Mouse (Mus musculus) embryonic stem cell, embryonic (primary cell): ENCODE measurements at regions not wholly inside any gene's neighbourhood (a gene's known extent, or its start where the extent isn't known, plus 50 kb on each side); places are given as distances from the start of the nearest gene placed in this dataset.
"Not testable (repeated sequence)": the region's sequence is repeated elsewhere in the genome, so short reads cannot be mapped to it uniquely, and the experiment has no call there.

Experiments
- CTCF ChIA-PET, 4 experiments: fragments of 300-600 bp in 2 of 4; fragments of 350-600 bp in 2 of 4; sonication (Branson Sonifier 250); formaldehyde crosslinking; loops; one replicate each; lab custom pipeline; 2022; ENCODE audit warnings: inconsistent platforms in 2 of 4; lab: Charles Lee
- POLR2A ChIA-PET, 4 experiments: fragments of 300-600 bp in 2 of 4; fragments of 350-600 bp in 2 of 4; sonication (Branson Sonifier 250); formaldehyde crosslinking; loops; one replicate each; lab custom pipeline; 2022; ENCODE audit warnings: antibody characterized with exemption in 4 of 4, inconsistent platforms in 1 of 4; lab: Charles Lee

GRCm38 (mm10) chr14:53803698-53804620, 449.9 kb downstream of the Dad1 start:
- CTCF ChIA-PET = interaction anchor here (0.6 to 2.4 kb wide), 50 partner anchors 9 to 1224 kb away, joined by 3 to 23 read pairs (median 4); no protein-coding TSS in a partner anchor
- POLR2A ChIA-PET = interaction anchor here in 1 of 4 experiments (0.5 kb wide), 1 partner anchor 450 kb away, joined by 3 read pairs; the partner anchor contains the start of genes Abhd4 and Dad1

DNA sequence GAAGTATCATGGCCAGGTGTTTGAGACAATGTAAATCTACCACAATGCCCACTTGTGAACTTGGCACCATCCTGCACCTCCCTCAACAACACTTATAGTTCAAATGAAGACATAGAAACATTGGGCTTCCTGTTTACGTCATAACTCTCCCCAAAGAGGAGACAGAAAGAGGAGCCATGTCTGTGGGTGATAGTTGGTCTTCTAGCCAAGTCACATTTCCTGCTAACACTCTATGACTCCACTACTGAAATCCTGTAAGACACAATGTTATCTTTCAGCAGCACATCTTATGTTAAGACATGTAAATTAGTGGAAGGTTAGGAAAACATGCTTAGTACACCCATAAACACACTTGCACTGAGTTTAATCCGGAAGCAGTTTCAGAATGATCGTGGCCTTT, 451.4 kb downstream of the Dad1 start:
- POLR2A ChIA-PET = interaction anchor here in 1 of 4 experiments (0.6 kb wide), 1 partner anchor 681 kb away, joined by 4 read pairs; no protein-coding TSS in a partner anchor
- CTCF ChIA-PET = no interaction called here

- ChIA-PET CTCF (no interaction called here), POLR2A (interaction anchor here in 1 of 4 experiments (0.6 kb wide), 1 partner anchor 1238 kb away, joined by 3 read pairs; no protein-coding TSS in a partner anchor)
These were observed 453.3 kb downstream of the Dad1 start for GRCm38 (mm10) chr14:53800508-53801136.

- ChIA-PET CTCF (interaction anchor here (0.6 to 1.9 kb wide), 5 partner anchors 9 to 856 kb away, joined by 3 to 11 read pairs (median 4); no protein-coding TSS in a partner anchor), POLR2A (interaction anchor here in 1 of 4 experiments (0.6 to 1.3 kb wide), 2 partner anchors 23 to 143 kb away, joined by 3 read pairs; no protein-coding TSS in a partner anchor)
These were observed 458.7 kb downstream of the Dad1 start for GRCm38 (mm10) chr14:53795160-53795559.

GRCm38 (mm10) chr14:53794527-53794926, 459.4 kb downstream of the Dad1 start:
- CTCF ChIA-PET = interaction anchor here in 3 of 4 experiments (0.9 to 1.9 kb wide), 4 partner anchors 9 to 18 kb away, joined by 3 to 11 read pairs (median 7); no protein-coding TSS in a partner anchor
- POLR2A ChIA-PET = no interaction called here

GRCm38 (mm10) chr14:53792432-53792831, 461.5 kb downstream of the Dad1 start:
- POLR2A ChIA-PET = not testable (repeated sequence)
- CTCF ChIA-PET = interaction anchor here (0.6 to 2.2 kb wide), 4 partner anchors 12 to 26 kb away, joined by 4 to 8 read pairs (median 6); no protein-coding TSS in a partner anchor

DNA sequence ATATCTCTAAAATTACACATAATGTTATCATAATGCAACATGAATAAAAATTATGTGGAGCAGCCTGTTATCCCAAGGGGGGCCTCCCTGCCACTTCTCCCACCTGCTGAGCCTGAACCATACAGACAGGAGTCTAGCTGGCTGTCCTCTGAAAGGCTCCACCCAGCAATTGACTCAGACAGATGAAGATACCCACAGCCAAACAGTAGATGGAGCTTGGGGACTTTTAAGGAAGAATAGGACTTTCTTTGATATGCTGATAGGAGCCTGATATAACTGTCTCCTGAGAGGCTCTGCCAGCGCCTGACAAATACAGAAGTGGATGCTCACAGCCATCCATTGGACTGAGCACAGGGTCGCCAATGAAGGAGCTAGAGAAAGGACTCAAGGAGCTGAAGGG, 468.4 kb downstream of the Dad1 start:
- POLR2A ChIA-PET = not testable (repeated sequence)
- CTCF ChIA-PET = interaction anchor here in 1 of 4 experiments (1.1 to 2.2 kb wide), 2 partner anchors 9 to 18 kb away, joined by 6 to 11 read pairs; no protein-coding TSS in a partner anchor

- ChIA-PET POLR2A (no interaction called here), CTCF (interaction anchor here (1.1 to 2.6 kb wide), 8 partner anchors 8 to 1197 kb away, joined by 3 to 19 read pairs (median 12); no protein-coding TSS in a partner anchor)
These were observed 476.5 kb downstream of the Dad1 start for GRCm38 (mm10) chr14:53777375-53777774.

GRCm38 (mm10) chr14:53776717-53777116, 477.2 kb downstream of the Dad1 start:
- ChIA-PET POLR2A (interaction anchor here in 1 of 4 experiments (0.8 kb wide), 1 partner anchor 375 kb away, joined by 3 read pairs; no protein-coding TSS in a partner anchor), CTCF (interaction anchor here (0.5 to 2.6 kb wide), 14 partner anchors 9 to 1538 kb away, joined by 3 to 23 read pairs (median 7); no protein-coding TSS in a partner anchor)

DNA sequence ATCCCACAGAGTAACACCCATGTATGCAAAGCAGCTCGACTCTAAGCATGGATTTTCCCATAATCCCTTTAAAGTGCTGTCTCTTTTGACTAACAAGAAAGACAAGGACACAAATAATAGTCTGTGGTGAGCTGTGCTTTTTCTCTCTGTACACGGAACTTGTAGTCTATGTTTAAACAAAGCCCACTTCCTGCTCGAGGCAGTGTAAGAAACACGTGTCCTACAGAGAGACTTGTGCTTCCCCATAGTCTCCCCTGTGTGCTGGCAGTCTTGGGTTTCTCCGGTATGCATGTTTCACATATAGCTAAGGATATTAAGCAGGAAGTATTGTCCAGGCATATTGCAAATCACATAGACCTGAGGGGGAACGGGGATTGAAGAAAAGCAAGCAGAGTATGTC, 487.4 kb downstream of the Dad1 start:
- CTCF ChIA-PET, POLR2A ChIA-PET: not testable (repeated sequence)

- CTCF ChIA-PET = not testable (repeated sequence)
These were observed 488.0 kb downstream of the Dad1 start for GRCm38 (mm10) chr14:53765918-53766317.

DNA sequence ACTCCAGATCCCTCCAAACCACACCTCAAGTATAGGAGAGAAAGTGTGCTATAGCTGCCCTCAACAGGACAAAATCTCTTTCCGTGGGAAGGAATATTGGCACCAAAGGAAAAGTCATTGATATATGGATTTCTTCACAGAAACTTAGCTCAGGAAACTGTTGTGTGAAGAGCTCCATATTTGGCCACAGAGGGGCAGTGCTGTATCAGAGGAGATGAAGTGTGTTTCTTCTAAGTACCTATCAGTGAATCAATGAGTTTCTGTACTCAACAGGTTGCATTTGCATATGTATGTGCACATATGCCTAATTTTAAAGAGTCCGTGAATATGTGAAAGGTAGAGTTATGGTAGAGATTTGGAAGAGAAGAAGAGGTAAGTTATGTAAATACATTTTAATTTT, 493.3 kb downstream of the Dad1 start:
- CTCF ChIA-PET, POLR2A ChIA-PET: not testable (repeated sequence)

More at GRCm38 (mm10) chr14:53765918-53766317, 488.0 kb downstream of the Dad1 start:
- POLR2A ChIA-PET = not testable (repeated sequence)

DNA sequence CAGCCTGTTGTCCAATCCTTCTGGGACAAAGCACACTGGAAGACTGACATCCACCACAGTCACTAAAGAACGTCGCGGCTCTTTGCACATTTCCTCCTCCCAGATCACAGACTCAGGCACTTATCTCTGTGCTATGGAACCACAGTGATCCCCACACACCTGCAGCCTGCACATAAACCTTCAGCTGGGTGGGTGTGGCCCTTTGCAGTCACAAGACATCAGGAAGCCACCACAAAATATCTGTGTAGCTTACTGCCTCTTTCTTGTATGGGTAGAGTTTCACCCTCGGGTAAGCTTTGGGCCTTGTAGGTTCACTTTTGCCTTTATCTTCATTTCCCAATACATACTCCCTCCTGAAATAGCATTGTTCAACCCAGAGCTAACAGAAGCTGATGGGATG, 496.1 kb downstream of the Dad1 start:
- POLR2A ChIA-PET, CTCF ChIA-PET: not testable (repeated sequence)

DNA sequence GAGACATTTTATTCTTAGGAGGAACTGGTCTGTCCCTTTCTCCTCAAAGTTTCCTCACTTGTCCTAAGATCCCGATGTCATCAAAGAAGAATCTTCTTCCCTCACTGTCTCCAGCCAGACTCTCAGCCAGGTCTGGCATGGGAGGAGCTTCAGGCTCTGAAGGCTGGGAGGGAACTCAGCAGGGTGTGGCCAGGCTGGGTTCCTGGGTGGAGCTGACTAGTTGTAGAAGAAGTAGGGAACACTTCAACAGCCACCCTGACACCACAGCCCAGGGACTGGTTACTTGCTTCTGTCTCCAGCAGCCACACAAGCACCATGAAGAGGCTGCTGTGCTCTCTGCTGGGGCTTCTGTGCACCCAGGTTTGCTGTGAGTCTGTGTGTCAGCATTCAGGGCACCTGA, 496.8 kb downstream of the Dad1 start:
- POLR2A ChIA-PET, CTCF ChIA-PET: not testable (repeated sequence)

- ChIA-PET POLR2A (no interaction called here), CTCF (interaction anchor here in 1 of 4 experiments (0.5 kb wide), 1 partner anchor 1914 kb away, joined by 3 read pairs; no protein-coding TSS in a partner anchor)
These were observed 503.0 kb downstream of the Dad1 start for GRCm38 (mm10) chr14:53750703-53751441.

DNA sequence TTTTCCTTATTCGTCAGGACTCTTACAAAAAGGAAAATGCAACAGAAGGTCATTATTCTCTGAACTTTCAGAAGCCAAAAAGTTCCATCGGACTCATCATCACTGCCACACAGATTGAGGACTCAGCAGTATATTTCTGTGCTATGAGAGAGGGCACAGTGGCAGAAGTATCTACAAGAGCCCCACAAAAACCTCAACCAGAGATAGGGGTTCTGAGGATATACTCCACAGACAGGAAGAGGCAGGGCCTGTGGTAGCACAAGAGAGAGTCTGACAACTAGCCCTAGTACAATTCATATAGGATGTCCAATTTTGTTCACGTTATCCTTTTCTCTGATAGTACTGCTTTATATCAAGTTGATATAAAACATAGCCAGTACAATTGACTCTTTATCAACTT, 510.4 kb downstream of the Dad1 start:
- CTCF ChIA-PET = not testable (repeated sequence)

GRCm38 (mm10) chr14:53742864-53743263, 511.0 kb downstream of the Dad1 start:
- CTCF ChIA-PET = interaction anchor here in 1 of 4 experiments (0.5 kb wide), 1 partner anchor 1883 kb away, joined by 3 read pairs; no protein-coding TSS in a partner anchor
- POLR2A ChIA-PET = not testable (repeated sequence)

More for the DNA sequence above, 510.4 kb downstream of the Dad1 start:
- POLR2A ChIA-PET = not testable (repeated sequence)

DNA sequence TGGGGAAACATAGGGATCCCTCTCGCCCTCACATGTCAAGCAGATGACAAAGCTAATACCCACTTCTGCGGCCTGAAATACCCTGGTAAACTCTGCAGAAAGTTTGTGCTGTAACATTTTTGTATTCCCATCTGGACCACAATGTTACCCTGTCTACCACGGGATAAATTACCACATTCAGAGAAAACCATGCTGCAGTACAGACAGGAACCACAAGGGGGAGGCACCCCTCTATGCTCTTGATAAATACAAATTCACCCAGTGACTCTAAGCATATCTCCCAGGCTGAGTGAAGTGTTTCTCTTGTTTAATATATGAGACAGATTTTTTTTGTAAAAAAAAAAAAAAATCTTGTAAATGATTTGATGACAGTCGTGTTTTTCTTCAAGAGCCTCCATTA, 512.7 kb downstream of the Dad1 start:
- POLR2A ChIA-PET, CTCF ChIA-PET: not testable (repeated sequence)
